Mouse (Mus musculus): ENCODE measurements at regions not wholly inside any gene's neighbourhood (a gene's known extent, or its start where the extent isn't known, plus 50 kb on each side); places are given as distances from the start of the nearest gene placed in this dataset.

DNA sequence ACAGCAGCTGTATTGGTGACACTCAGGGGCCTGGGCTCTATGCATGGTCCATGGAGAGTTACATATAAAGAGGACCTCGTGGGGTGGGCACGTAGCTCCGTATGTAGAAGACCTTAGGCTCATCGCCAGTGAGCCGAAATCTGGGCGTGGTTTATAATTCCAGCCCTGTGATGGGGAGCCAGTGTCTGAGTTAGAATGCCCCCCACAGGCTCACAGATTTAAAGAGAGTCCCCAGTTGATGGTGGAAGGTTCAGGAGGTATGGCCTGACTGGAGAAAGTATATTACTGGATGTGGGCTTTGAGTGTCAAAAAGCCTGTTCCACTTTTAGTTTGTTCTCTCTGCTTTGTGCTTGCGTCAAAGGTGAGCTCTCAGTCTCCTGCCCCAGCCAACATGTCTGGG is 54.8 kb downstream of the 1700122O11Rik start:
- DNase-seq (ENCODE audit: extremely low spot score) = no peak

DNA sequence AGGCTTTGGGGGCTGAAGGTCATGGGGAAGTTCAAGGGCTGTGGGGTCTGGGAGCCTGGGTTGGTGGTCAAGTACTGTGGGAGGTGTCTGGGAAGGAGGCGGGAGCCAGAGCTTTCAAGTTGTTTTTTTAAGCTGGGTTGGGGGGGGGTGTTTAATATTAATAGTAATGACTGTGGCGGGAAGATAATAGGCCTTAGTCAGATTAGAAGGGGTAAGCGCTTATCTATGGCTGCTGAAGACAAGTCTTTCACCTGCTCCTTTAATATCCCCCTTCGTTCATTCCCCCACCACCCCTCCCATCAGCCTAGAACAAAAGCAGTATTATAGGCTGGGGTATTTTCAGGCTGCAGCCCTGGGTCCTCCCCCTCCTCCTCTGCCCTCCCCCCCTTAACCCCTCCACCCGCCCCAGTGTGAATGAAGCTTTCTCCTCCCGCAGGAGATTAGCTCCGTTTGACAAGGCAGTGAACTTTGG is 56.5 kb downstream of the 1700122O11Rik start:
- no peak for DNase-seq (ENCODE audit: extremely low spot score)

DNA sequence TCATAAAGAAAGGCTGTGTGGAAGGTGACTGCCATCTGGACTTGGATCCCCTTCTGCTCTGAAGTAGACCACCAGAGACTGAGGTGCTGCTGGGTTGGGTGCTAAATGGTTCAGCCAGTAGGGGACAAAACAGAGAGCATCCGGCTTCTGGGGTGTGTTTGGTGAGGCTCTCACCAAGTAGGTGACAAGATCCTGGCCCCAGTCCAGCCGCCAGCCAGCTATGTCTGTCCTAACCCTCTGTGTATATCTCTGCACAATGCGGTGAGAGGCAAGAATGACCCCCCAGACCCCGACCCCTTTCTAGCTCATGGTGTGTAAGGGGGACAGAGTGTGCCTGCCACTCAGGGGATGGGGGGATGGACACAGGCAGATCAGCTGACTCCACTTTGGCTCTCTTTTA is 54.8 kb upstream of the Foxp4 start:
- no peak for DNase-seq (ENCODE audit: extremely low spot score)

DNA sequence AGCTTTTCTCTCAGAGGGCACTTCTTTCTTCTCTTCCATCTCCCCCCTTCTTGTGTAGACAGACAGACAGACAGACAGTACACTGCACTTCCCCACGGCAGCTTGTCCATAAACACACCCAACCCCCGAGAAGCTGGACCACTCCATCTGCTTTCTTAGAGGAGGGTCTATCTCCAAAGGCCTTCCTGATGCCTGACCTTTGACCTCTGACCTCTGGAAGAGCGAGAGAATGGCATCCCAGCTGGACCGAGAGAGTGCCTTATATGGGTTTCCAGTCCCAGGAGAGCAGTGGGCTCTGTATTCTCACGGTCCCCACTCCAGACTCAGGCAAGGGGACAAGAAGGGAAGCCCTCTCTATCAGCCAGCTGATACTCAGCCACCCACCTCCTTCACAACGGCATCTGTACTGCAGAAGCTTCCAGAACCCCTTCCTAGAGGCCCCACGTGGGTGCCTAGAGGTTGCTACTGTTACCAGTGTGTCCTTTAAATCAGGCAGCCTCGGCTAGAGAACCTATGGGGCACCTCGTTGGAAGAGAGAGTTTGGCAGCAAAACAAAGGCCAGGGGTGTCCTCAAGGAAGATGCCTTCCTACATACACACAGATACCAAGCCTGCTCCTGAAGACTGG is 54.1 kb upstream of the Foxp4 start:
- DNase-seq (ENCODE audit: extremely low spot score) = peak; percentile 77

DNA sequence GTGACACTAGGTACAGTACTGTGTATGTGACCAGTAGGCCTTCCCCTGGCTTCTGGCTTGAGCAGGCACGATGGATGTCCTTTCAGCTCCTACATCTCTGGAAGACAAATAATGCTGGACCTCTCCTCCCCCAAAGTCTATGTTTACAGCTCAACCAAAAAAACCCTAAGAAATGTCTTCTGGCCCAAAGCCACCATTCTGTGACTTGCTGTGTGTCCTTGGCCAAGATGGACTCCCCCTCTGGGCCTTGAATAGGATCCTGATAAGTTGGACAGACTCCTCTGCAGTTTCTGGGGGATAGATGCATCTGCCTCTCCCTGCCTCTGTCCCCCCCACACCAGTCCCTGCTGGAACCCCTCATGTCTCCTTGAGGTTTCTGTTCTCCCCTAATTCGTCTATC is 53.6 kb upstream of the Foxp4 start:
- DNase-seq (ENCODE audit: extremely low spot score) = no peak

DNA sequence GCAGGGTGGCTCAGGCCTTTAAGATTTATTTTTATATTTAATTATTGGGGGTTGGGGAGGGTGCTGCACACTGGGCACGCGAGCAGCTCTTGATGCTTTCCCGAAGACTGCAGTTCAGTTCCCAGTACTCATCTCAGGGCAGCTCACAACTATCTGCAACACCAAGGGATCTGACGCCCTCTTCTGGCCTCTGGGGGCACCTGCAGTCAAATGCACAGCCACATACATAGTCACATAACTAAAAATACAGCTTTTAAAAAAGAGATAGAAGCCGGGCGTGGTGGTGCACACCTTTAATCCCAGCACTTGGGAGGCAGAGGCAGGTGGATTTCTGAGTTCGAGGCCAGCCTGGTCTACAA is 52.5 kb upstream of the Foxp4 start:
- no peak for DNase-seq (ENCODE audit: extremely low spot score)

DNA sequence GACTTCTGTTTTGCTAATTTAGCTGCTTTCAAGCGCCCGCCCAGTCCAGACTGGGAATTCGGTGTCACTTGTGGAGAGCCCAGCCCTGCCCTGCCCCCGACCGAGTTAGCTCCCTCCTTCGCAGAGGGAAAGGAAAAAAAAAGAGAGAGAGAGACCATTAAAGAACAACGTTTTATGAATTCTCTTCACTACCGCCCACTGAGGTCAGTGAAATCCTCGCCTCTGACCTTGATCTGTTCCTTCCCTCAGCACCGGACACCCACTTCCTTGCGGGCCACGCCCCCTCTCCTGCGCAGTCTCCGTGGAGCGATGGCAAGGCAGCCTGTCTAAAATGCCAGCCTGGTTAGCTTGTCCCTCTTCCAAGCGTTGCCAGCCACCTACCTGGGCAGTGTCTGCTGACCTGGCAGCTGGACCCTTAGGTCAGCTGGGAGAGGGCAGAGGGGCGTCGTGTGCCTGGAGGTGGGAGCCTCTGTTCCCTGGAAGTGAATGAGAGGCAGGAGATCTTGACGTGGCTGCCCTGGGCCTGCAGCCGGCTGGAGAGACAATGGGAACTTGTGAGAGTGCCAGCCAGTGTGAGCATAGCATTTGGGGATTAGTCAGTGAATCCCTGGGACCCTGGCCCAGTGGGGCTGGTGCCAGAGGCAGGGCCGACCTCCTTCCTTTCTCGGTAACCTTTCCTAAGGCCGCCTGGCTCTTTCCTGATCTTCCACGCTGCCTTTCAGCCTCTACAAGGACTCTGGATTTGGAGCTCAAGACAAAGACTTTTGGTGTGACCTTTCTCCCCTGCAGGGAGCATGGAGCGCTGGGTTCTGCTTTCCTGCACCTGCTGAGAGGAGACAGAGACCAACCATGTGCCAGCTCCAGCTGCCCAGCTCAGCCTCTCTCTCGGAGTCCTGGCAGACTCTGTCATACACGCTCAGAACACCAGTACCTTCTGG is 51.9 kb upstream of the Foxp4 start:
- peak; percentile 75 for DNase-seq (ENCODE audit: extremely low spot score)

DNA sequence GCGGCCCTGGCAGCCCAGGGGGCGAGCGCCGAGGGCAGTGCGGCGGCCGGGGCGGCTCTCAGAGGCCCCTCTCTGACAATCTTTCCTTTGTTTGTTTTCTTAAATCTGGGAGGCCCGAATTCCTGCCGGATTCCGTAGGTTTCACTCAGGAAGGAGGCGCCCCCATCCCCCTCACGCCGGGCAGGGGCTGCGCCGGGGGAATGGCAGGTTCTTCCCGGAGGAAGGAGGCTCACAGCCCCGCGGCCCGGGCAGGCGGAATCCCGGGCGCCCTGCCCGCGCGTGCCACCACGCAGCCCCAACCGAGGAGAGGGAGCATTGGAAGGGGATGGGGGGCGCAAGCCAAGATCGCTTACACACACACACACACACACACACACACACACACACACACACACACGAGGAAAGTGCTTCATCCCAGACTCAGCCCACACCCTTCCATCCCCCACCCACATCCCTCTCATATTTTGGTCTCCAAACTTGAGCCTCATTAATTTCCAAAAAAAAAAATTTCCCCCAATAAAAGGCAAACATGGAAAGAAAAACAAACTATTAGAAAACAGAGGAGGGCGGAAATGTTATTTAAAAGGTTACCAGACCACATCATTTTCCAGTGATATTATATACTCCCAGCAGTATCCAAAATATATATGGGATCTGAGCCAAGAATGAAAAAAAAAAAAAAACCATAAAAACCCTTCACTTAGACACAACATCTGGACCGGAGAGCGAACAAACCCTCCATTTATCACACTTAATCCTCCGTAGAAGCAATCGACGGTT is 51.0 kb upstream of the Foxp4 start:
- peak; percentile 78 for DNase-seq (ENCODE audit: extremely low spot score)

DNA sequence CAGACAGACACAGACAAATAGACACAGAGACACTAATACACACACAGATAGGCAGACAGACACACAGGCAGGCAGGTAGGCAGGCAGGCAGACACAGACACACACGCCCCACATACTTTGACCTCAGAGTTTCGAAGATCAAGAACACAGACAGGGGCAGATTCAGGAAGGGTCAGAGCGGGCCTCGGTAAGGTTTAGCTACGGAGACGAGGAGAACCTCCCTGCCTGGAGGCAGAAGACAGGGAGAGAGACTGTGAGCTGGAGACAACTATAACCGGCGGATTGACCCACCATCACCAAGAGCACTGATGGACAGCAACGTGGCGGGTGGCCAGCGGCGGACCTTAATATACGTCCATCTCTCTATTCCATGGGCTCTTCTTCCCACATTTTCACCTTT is 50.1 kb upstream of the Foxp4 start:
- DNase-seq (ENCODE audit: extremely low spot score) = no peak
